Mouse (Mus musculus): ENCODE data around the gene Ifnk. TPM values are rescaled to one million over a fixed set of nuclear protein-coding genes. Genes with fewer than 3 reads are reported as not detected.
A peak's percentile ranks its signal among the peaks of the same experiment; 100 is the strongest.

The Ifnk gene
- total and polyA plus RNA-seq, 2 experiments from 2014 or later, result not detected

DNA sequence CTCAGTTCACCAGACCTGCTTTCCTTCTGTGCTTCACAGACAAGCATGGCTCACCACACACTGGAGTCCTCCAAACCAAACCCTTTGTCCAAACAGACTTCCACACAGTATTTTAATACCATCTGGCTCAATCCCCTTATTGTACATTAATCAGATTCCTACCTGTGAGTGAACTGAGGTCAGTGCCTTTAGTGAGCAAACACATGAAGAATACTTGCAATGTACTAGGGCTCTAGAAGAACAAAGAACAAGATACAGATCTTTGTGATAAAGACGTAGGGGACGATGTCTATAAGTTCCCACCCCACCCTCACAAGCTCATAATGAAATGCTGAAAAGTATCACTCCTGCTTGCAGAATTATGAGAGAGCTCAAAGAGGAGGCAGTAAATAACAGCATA is 33.0 kb upstream of the Ifnk start:
- TF ChIP-seq CTCF (IDR thresholded peaks at IDR 0.05; ENCODE audit: low read depth), result no peak

DNA sequence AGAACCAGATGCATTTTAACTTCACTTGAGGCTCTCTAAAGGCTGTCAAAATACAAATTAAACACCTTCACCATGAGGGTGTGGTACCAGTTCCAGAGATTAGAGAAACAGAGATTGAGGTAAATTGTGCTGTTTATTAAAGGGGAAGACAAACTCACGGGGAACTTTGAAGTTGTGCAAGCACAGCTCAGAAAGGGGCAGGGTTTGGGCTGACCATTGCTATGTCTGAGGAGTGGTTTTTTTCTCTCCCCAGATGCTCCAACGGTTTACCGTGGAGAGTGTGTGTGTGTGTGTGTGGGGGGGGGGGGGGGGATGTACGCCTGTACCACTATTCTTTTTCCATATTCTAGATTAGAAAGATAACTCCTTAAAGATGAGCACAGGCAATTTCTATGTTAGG is 31.7 kb upstream of the Ifnk start:
- Histone ChIP-seq H3K9me3 (ENCODE audit: low read length) (no peaks in the 10 kb centered on the region), H3K9ac (replicated peaks; ENCODE audit: low read length) (no peak overlapping the region), H3K27ac (no peak overlapping the region), H3K27me3 (ENCODE audit: insufficient read depth, low read length) (no peaks in the 10 kb centered on the region), H3K4me2 (ENCODE audit: low read depth, low read length) (no peak overlapping the region), H3K36me3 (ENCODE audit: insufficient read depth, low read length) (no peaks in the 10 kb centered on the region), H3K4me3 (ENCODE audit: low read length) (no peak overlapping the region), H3K4me1 (ENCODE audit: insufficient read depth, low read length) (no peaks in the 10 kb centered on the region)
- 78% methylated on average over 4 of the region's 4 CpGs for WGBS
- no peak for TF ChIP-seq CTCF (IDR thresholded peaks at IDR 0.05; ENCODE audit: low read depth)
- no peak for DNase-seq (ENCODE audit: low spot score)
- ATAC-seq, result no peak

More for the DNA sequence above, 33.0 kb upstream of the Ifnk start:
- Histone ChIP-seq H3K36me3 (ENCODE audit: insufficient read depth, low read length) (no peaks in the 10 kb centered on the region), H3K9ac (replicated peaks; ENCODE audit: low read length) (no peak overlapping the region), H3K27ac (no peak overlapping the region), H3K4me3 (ENCODE audit: low read length) (no peak overlapping the region), H3K4me2 (ENCODE audit: low read depth, low read length) (no peak overlapping the region), H3K9me3 (ENCODE audit: low read length) (no peaks in the 10 kb centered on the region), H3K4me1 (ENCODE audit: insufficient read depth, low read length) (no peaks in the 10 kb centered on the region), H3K27me3 (ENCODE audit: insufficient read depth, low read length) (no peaks in the 10 kb centered on the region)
- WGBS, result 88% methylated on average over 2 of the region's 2 CpGs
- DNase-seq (ENCODE audit: low spot score) (no peak), ATAC-seq (no peak)

DNA sequence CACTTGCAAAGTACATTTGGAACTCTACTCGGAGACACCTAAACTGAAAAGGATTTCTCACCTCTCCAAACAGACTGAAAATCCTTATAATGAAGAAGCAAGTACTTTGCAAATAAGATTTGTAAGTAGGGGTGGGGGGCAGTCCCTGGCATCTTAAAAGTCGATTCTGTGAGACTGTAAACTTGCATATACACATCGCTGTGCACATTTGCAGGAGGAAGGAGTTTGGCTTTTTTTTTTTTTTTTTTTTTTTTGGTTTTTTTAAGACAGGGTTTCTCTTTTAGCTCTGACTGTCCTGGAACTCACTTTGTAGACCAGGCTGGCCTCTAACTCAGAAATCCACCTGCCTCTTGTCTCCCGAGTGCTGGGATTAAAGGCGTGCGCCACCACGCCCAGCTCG is 31.3 kb upstream of the Ifnk start:
- no peak for DNase-seq (ENCODE audit: low spot score)
- no peak for ATAC-seq
- no peak for TF ChIP-seq CTCF (IDR thresholded peaks at IDR 0.05; ENCODE audit: low read depth)
- Histone ChIP-seq H3K9ac (replicated peaks; ENCODE audit: low read length) (no peak overlapping the region), H3K27ac (no peak overlapping the region), H3K4me1 (ENCODE audit: insufficient read depth, low read length) (no peaks in the 10 kb centered on the region), H3K9me3 (ENCODE audit: low read length) (no peaks in the 10 kb centered on the region), H3K4me3 (ENCODE audit: low read length) (no peak overlapping the region), H3K36me3 (ENCODE audit: insufficient read depth, low read length) (no peaks in the 10 kb centered on the region), H3K27me3 (ENCODE audit: insufficient read depth, low read length) (no peaks in the 10 kb centered on the region), H3K4me2 (ENCODE audit: low read depth, low read length) (no peak overlapping the region)
- WGBS, result 85% methylated on average over 8 of the region's 8 CpGs

DNA sequence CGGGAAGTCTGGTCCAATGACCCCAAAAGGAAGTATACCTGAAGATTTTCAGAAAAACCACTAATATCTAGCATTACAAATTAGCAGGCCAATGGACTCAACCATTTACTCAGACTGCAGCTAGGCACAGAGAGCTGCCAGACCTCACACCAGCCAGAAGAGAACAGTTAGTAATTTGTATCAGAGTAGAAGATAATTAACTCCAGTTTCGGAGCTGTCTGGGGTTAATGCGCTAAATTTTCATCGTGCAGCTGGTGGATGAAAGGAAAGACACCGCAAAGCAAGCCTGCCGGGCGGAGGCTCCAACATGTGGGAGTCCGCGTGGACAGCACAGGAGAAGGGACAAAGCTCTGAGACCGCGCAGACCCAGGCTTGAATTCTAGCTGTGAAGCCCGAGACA is 30.8 kb upstream of the Ifnk start:
- Histone ChIP-seq H3K36me3 (ENCODE audit: insufficient read depth, low read length) (no peaks in the 10 kb centered on the region), H3K9ac (replicated peaks; ENCODE audit: low read length) (no peak overlapping the region), H3K27ac (no peak overlapping the region), H3K4me1 (ENCODE audit: insufficient read depth, low read length) (no peaks in the 10 kb centered on the region), H3K4me2 (ENCODE audit: low read depth, low read length) (no peak overlapping the region), H3K27me3 (ENCODE audit: insufficient read depth, low read length) (no peaks in the 10 kb centered on the region), H3K9me3 (ENCODE audit: low read length) (no peaks in the 10 kb centered on the region), H3K4me3 (ENCODE audit: low read length) (no peak overlapping the region)
- TF ChIP-seq CTCF (IDR thresholded peaks at IDR 0.05; ENCODE audit: low read depth), result no peak
- ATAC-seq (no peak), DNase-seq (ENCODE audit: low spot score) (no peak)
- 45% methylated on average over 12 of the region's 12 CpGs for WGBS

DNA sequence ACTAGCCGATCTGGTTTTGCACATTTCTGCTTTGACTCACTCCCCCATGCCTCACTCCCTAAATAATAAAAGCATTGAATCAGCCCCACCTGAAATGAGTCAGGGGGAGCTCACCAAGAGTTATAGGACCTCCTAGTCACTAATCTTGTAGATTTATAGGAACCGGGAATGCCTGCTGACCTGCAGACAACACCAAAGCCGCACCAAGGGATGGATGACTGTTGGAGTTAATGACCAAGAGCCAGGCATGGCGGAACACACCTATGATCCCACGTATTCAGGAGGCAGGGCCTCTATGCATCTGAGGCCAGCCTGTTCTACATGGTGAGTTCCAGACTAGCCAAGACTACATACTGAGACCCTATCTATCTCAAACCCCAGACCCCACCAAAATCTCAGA is 28.8 kb upstream of the Ifnk start:
- Histone ChIP-seq H3K4me2 (ENCODE audit: low read depth, low read length) (no peak overlapping the region), H3K27ac (no peak overlapping the region), H3K9me3 (ENCODE audit: low read length) (no peaks in the 10 kb centered on the region), H3K36me3 (ENCODE audit: insufficient read depth, low read length) (no peaks in the 10 kb centered on the region), H3K4me3 (ENCODE audit: low read length) (no peak overlapping the region), H3K27me3 (ENCODE audit: insufficient read depth, low read length) (no peaks in the 10 kb centered on the region), H3K4me1 (ENCODE audit: insufficient read depth, low read length) (no peaks in the 10 kb centered on the region), H3K9ac (replicated peaks; ENCODE audit: low read length) (no peak overlapping the region)
- no peak for TF ChIP-seq CTCF (IDR thresholded peaks at IDR 0.05; ENCODE audit: low read depth)
- ATAC-seq, result no peak
- 81% methylated on average over 5 of the region's 5 CpGs for WGBS
- DNase-seq (ENCODE audit: low spot score), result no peak

GRCm38 (mm10) chr4:35124027-35124426 is 27.8 kb upstream of the Ifnk start:
- ATAC-seq, result no peak
- WGBS, result 73% methylated on average over 11 of the region's 11 CpGs
- no peaks in the 10 kb centered on the region for H3K4me1 ChIP-seq (ENCODE audit: insufficient read depth, low read length)

DNA sequence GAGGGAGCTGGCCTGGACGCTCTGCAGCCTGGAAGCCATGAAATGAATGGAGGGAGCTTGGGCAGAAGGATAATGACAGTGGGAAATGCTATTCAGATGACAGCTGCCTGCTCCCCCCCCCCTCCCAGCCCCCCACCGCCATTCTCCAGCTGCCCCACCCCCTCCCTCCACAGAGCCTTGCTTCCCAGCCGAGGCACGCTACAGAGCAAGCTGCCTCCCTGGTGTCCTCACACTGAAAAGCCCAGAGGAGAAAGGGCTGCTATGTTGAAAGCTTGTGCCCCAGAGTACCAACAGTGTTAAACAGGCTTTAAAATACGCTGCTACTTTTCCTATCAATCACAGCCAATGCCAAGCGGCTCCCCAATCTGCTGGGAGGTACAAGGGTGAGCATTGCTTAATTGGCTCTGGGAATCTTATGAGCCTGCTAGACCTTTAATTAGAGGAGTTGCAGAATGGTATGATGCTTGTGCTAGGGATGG is 26.5 kb upstream of the Ifnk start:
- Histone ChIP-seq H3K9ac (replicated peaks; ENCODE audit: low read length) (no peak overlapping the region), H3K4me2 (ENCODE audit: low read depth, low read length) (peak overlapping the region; percentile 21; the same call in 1 of the 2 replicates), H3K4me1 (ENCODE audit: insufficient read depth, low read length) (no peaks in the 10 kb centered on the region), H3K4me3 (ENCODE audit: low read length) (no peak overlapping the region), H3K9me3 (ENCODE audit: low read length) (no peaks in the 10 kb centered on the region), H3K27ac (peak overlapping the region; percentile 38; the same call in 1 of the 2 replicates), H3K27me3 (ENCODE audit: insufficient read depth, low read length) (no peaks in the 10 kb centered on the region), H3K36me3 (ENCODE audit: insufficient read depth, low read length) (no peaks in the 10 kb centered on the region)
- no peak for TF ChIP-seq CTCF (IDR thresholded peaks at IDR 0.05; ENCODE audit: low read depth)
- WGBS, result 6% methylated on average over 6 of the region's 6 CpGs
- peak; percentile 78 for ATAC-seq
- DNase-seq (ENCODE audit: low spot score), result peak; percentile 48

More at GRCm38 (mm10) chr4:35124027-35124426, 27.8 kb upstream of the Ifnk start:
- no peak overlapping the region for H3K9ac ChIP-seq (replicated peaks; ENCODE audit: low read length)
- no peak for DNase-seq (ENCODE audit: low spot score)
- TF ChIP-seq CTCF (IDR thresholded peaks at IDR 0.05; ENCODE audit: low read depth), result no peak
- H3K27me3 ChIP-seq (ENCODE audit: insufficient read depth, low read length), result no peaks in the 10 kb centered on the region
- no peaks in the 10 kb centered on the region for H3K9me3 ChIP-seq (ENCODE audit: low read length)
- no peak overlapping the region for H3K4me3 ChIP-seq (ENCODE audit: low read length)
- no peak overlapping the region for H3K4me2 ChIP-seq (ENCODE audit: low read depth, low read length)
- no peak overlapping the region for H3K27ac ChIP-seq
- no peaks in the 10 kb centered on the region for H3K36me3 ChIP-seq (ENCODE audit: insufficient read depth, low read length)
